Mouse (Mus musculus) testis, adult 2 months (tissue): ENCODE data around the gene Picalm. TPM values are rescaled to one million over a fixed set of nuclear protein-coding genes. Genes with fewer than 3 reads are reported as not detected.

ENCODE experiments used
- H3K27ac ChIP-seq: fragments of 200-500 bp; 2 replicates; pipeline ENCODE4 v1.5.1; 2012; ENCODE audit warnings: low read depth, low read length; ENCODE audit not compliant: control insufficient read depth, insufficient read depth
- H3K27me3 ChIP-seq: fragments of 200-500 bp; 2 replicates; pipeline ENCODE4 v1.6.1; 2012; ENCODE audit warnings: mild to moderate bottlenecking, low read length, moderate library complexity; ENCODE audit not compliant: control insufficient read depth, insufficient read depth
- H3K36me3 ChIP-seq: fragments of 200-500 bp; 2 replicates; pipeline ENCODE4 v1.6.1; 2012; ENCODE audit warnings: mild to moderate bottlenecking, low read length; ENCODE audit not compliant: control insufficient read depth, insufficient read depth
- H3K4me1 ChIP-seq: fragments of 200-500 bp; 2 replicates; pipeline ENCODE4 v1.6.1; 2012; ENCODE audit warnings: low read length; ENCODE audit not compliant: control insufficient read depth, insufficient read depth
- H3K4me3 ChIP-seq: fragments of 200-500 bp; 2 replicates; pipeline ENCODE4 v1.5.1; 2012; ENCODE audit warnings: low read depth, mild to moderate bottlenecking, low read length, moderate library complexity, mixed read lengths; ENCODE audit not compliant: control insufficient read depth
- CTCF ChIP-seq: fragments of 200-500 bp; IDR thresholded peaks from 2 replicates; pipeline ENCODE4 v1.5.1; 2012; ENCODE audit warnings: low read depth, mild to moderate bottlenecking, inconsistent platforms, low read length, moderate library complexity; ENCODE audit not compliant: control insufficient read depth, insufficient read depth, insufficient replicate concordance
- POLR2A ChIP-seq: fragments of 200-500 bp; IDR thresholded peaks from 2 replicates; pipeline ENCODE4 v1.6.1; 2012; ENCODE audit warnings: low read depth, mild to moderate bottlenecking, inconsistent platforms, low read length, moderate library complexity; ENCODE audit not compliant: control insufficient read depth
- polyA plus RNA-seq: library from polyadenylated mRNA; depleted of rRNA; stranded (reverse); fragments of >200 nt; gene quantifications from 2 replicates; pipeline ENCODE4 v1.2.3, GENCODE M21; 2012

Picalm gene
- polyA plus RNA-seq, 1 experiment = 84.5 TPM

GRCm38 (mm10) chr7:90145897-90146296 is 15.9 kb downstream of the Picalm start:
- Histone ChIP-seq H3K27ac (no peak overlapping the region), H3K4me3 (no peak overlapping the region), H3K27me3 (no peaks in the 10 kb centered on the region), H3K4me1 (no peaks in the 10 kb centered on the region), H3K36me3 (no peaks in the 10 kb centered on the region)
- TF ChIP-seq CTCF (no peak), POLR2A (no peak)

DNA sequence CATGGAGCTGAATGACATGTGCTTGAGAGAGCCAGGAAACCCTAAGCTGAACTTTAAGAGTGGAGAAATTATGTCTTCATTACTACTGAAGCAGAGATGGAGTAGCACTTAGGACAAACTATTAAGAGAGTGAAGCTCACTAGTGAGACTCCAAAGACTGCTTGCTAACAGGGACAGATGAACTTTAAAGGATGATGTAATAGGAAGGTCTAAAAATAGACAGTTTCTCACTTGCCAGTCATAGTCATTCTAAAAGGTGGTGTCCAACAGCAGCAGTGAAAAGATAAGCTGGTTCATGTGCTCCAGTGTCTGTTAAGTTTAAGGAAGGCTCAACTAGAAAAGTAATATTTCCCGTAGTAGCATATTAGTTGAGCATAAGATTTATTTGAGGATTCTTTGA is 16.3 kb downstream of the Picalm start:
- H3K36me3 ChIP-seq = no peaks in the 10 kb centered on the region
- H3K4me1 ChIP-seq = no peaks in the 10 kb centered on the region
- TF ChIP-seq CTCF = no peak
- H3K27ac ChIP-seq = no peak overlapping the region
- no peak overlapping the region for H3K4me3 ChIP-seq
- no peaks in the 10 kb centered on the region for H3K27me3 ChIP-seq

- no peak overlapping the region for H3K4me3 ChIP-seq
- no peaks in the 10 kb centered on the region for H3K4me1 ChIP-seq
- H3K27me3 ChIP-seq = no peaks in the 10 kb centered on the region
- H3K27ac ChIP-seq = no peak overlapping the region
- no peaks in the 10 kb centered on the region for H3K36me3 ChIP-seq
- no peak for TF ChIP-seq CTCF
- TF ChIP-seq POLR2A = no peak
Measured at GRCm38 (mm10) chr7:90148023-90148422, 18.0 kb downstream of the Picalm start.

- TF ChIP-seq CTCF (no peak), POLR2A (no peak)
- Histone ChIP-seq H3K4me1 (no peaks in the 10 kb centered on the region), H3K27me3 (no peaks in the 10 kb centered on the region), H3K36me3 (no peaks in the 10 kb centered on the region), H3K4me3 (no peak overlapping the region), H3K27ac (no peak overlapping the region)
Measured at GRCm38 (mm10) chr7:90148516-90148915, 18.5 kb downstream of the Picalm start.

GRCm38 (mm10) chr7:90150311-90150710 is 20.3 kb downstream of the Picalm start:
- H3K36me3 ChIP-seq = no peaks in the 10 kb centered on the region
- no peaks in the 10 kb centered on the region for H3K27me3 ChIP-seq
- H3K4me1 ChIP-seq = no peaks in the 10 kb centered on the region
- H3K4me3 ChIP-seq = no peak overlapping the region
- no peak for TF ChIP-seq POLR2A
- TF ChIP-seq CTCF = peak; percentile 20; the same call in 1 of the 2 replicates
- H3K27ac ChIP-seq = no peak overlapping the region

DNA sequence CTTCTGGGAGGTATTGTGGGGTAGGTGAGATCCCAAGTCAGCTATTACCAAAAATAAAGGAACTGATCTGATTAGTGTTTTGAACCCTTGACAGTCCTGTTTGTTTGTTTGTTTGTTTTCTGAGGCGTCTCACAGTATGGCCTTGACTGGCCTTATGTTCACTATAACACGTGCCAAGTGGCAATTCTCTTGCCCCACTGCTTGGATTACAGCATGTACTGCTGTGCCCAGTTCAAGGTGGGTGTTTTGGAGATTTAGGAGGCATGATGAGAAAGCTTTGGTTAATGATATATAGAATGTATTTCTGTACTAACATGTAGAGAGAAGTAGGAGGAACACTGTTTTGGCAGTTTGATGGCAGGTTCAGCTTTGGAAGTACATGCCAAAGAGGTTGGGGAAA is 28.0 kb downstream of the Picalm start:
- no peak overlapping the region for H3K4me3 ChIP-seq

DNA sequence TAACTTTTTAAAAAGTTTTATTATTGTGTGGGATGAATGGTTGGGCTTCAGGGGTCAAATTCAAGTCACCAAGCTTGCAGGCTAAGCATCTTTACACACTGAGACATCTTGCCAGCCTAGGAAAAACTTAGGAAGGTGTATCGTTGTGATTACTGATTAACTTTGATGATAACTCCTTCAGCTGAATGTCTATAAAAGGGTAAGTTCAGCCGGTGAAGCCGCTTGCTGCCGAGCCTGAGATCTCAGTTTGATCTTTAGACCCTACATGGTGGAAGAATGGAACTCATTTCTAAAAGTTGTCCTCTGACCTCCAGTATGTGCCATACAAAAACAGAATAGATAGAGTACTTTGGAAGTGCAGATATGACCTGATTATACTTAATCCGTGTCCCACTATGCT is 30.6 kb downstream of the Picalm start:
- no peaks in the 10 kb centered on the region for H3K27me3 ChIP-seq
- no peak overlapping the region for H3K27ac ChIP-seq
- H3K4me1 ChIP-seq = no peaks in the 10 kb centered on the region
- H3K4me3 ChIP-seq = no peak overlapping the region
- TF ChIP-seq CTCF (no peak), POLR2A (no peak)
- no peaks in the 10 kb centered on the region for H3K36me3 ChIP-seq

More for the DNA sequence above, 28.0 kb downstream of the Picalm start:
- Histone ChIP-seq H3K36me3 (no peaks in the 10 kb centered on the region), H3K4me1 (no peaks in the 10 kb centered on the region), H3K27me3 (no peaks in the 10 kb centered on the region), H3K27ac (no peak overlapping the region)
- TF ChIP-seq CTCF (no peak), POLR2A (no peak)

- H3K4me1 ChIP-seq = no peaks in the 10 kb centered on the region
- H3K36me3 ChIP-seq = no peaks in the 10 kb centered on the region; the same call in 1 of the 2 replicates
Measured at GRCm38 (mm10) chr7:90164276-90164675, 34.3 kb downstream of the Picalm start.

More at GRCm38 (mm10) chr7:90164276-90164675, 34.3 kb downstream of the Picalm start:
- Histone ChIP-seq H3K4me3 (no peak overlapping the region), H3K27ac (no peak overlapping the region), H3K27me3 (no peaks in the 10 kb centered on the region)
- TF ChIP-seq CTCF (no peak), POLR2A (no peak)
